Mouse (Mus musculus): ENCODE results near the gene Ccdc28a. TPM values are rescaled to one million over a fixed set of nuclear protein-coding genes. Genes with fewer than 3 reads are reported as not detected.

Ccdc28a gene
- polyA plus RNA-seq, 1 experiment from 2014 or later, result 7.7 TPM

- Histone ChIP-seq H3K27ac (replicated peaks) (no peak overlapping the region), H3K4me2 (no peak overlapping the region), H3K9ac (replicated peaks) (no peak overlapping the region), H3K9me3 (replicated peaks) (no peaks in the 10 kb centered on the region), H3K36me3 (no peaks in the 10 kb centered on the region), H3K4me3 (replicated peaks) (no peak overlapping the region), H3K4me1 (no peaks in the 10 kb centered on the region), H3K27me3 (replicated peaks) (no peaks in the 10 kb centered on the region)
- no peak for ATAC-seq (ENCODE audit: low FRiP score)
- WGBS, result 87% methylated on average over 4 of the region's 4 CpGs
Observed at GRCm38 (mm10) chr10:18213373-18213772, 21.4 kb downstream of the Ccdc28a start.

DNA sequence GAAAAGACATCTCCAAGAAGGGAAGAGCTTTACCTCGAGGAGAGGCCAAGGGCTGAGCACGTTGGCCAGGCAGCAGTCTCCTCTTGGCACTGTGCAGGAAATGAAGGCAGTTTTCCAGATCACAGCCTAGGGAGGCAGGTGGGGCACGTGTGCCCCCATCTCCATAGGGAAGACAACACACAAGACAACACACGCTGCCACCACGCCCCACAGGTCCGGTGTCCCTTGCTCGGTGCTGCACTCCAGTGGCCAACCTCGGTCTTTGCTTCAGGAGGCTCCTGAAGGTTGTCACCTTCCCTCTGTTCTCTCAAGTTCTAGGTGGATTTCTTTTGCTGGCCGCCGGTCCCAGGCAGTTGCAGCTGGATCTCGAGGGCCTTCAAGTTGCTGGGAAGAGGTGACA, 24.1 kb downstream of the Ccdc28a start, which contains the start of gene Ect2l:
Gene Ect2l (minus strand): TSS at position 165 of the 400 bp plus-strand sequence.
- peak within 1 kb of the TSS; percentile 31; the same call in 1 of the 2 replicates for H3K4me2 ChIP-seq
- H3K4me3 ChIP-seq (replicated peaks), result no peak within 1 kb of the TSS
- no peaks in the 10 kb centered on the region for H3K9me3 ChIP-seq (replicated peaks)
- H3K4me1 ChIP-seq, result no peaks in the 10 kb centered on the region
- no peak within 1 kb of the TSS for H3K9ac ChIP-seq (replicated peaks)
- WGBS, result 15% methylated on average over 11 of the region's 11 CpGs
- H3K36me3 ChIP-seq, result no peaks in the 10 kb centered on the region
- H3K27me3 ChIP-seq (replicated peaks), result no peaks in the 10 kb centered on the region
- ATAC-seq (ENCODE audit: low FRiP score), result no peak
- H3K27ac ChIP-seq (replicated peaks), result no peak within 1 kb of the TSS

GRCm38 (mm10) chr10:18210119-18210518, 24.7 kb downstream of the Ccdc28a start:
- Histone ChIP-seq H3K4me1 (no peaks in the 10 kb centered on the region), H3K27ac (replicated peaks) (no peak overlapping the region), H3K36me3 (no peaks in the 10 kb centered on the region), H3K4me3 (replicated peaks) (no peak overlapping the region), H3K9me3 (replicated peaks) (no peaks in the 10 kb centered on the region), H3K4me2 (no peak overlapping the region), H3K27me3 (replicated peaks) (no peaks in the 10 kb centered on the region), H3K9ac (replicated peaks) (no peak overlapping the region)
- ATAC-seq (ENCODE audit: low FRiP score), result no peak
- 79% methylated on average over 6 of the region's 6 CpGs for WGBS

DNA sequence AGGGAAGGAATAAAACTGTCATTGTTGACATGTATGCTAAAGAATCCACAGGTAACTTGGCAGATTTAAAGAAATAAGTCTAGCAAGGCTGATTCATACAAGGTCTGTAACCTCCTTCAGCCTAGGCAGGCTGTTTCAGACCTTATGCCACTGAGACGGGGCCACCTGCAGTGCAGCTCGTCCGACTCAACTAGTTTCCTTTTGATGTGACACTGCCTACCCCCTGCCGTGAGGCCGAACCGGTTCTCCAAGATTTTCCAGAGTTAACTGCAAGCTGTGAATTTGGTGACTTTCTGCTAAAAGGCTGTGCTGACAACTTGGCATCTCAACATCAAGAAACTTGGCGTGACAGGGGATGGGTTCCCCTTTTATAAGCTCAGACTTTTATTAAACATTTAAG, 30.7 kb downstream of the Ccdc28a start:
- 17% methylated on average over 7 of the region's 7 CpGs for WGBS
- Histone ChIP-seq H3K27me3 (replicated peaks) (no peaks in the 10 kb centered on the region), H3K36me3 (no peaks in the 10 kb centered on the region), H3K4me2 (no peak overlapping the region), H3K4me1 (no peaks in the 10 kb centered on the region), H3K9me3 (replicated peaks) (no peaks in the 10 kb centered on the region), H3K27ac (replicated peaks) (no peak overlapping the region), H3K9ac (replicated peaks) (no peak overlapping the region), H3K4me3 (replicated peaks) (no peak overlapping the region)
- ATAC-seq (ENCODE audit: low FRiP score), result no peak

GRCm38 (mm10) chr10:18202401-18202800, 32.4 kb downstream of the Ccdc28a start:
- no peak overlapping the region for H3K27ac ChIP-seq (replicated peaks)
- H3K27me3 ChIP-seq (replicated peaks), result no peaks in the 10 kb centered on the region
- H3K36me3 ChIP-seq, result no peaks in the 10 kb centered on the region
- no peak overlapping the region for H3K9ac ChIP-seq (replicated peaks)
- no peaks in the 10 kb centered on the region for H3K4me1 ChIP-seq
- H3K4me2 ChIP-seq, result no peak overlapping the region
- 78% methylated on average over 3 of the region's 3 CpGs for WGBS
- no peak overlapping the region for H3K4me3 ChIP-seq (replicated peaks)
- no peak for ATAC-seq (ENCODE audit: low FRiP score)
- no peaks in the 10 kb centered on the region for H3K9me3 ChIP-seq (replicated peaks)

DNA sequence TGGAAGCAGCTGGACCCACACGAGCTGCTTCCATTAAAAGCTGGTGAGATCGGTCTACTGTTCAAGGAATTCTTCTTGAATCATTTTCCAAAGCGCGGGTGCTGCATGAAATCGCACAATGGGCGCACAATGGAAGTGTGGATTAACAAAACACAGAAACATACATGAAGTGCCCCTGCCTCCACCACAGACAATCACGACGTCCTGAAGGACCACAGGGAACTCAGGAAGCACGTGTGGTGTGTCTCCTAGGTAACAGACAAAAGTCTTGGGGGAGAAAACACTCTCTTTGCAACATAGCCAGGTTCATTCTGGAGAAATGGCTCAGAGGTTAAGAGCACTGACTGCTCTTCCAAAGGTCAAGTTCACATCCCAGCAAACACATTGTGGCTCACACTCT, 34.1 kb downstream of the Ccdc28a start:
- 66% methylated on average over 9 of the region's 9 CpGs for WGBS
- H3K27me3 ChIP-seq (replicated peaks), result no peaks in the 10 kb centered on the region
- no peak for ATAC-seq (ENCODE audit: low FRiP score)

DNA sequence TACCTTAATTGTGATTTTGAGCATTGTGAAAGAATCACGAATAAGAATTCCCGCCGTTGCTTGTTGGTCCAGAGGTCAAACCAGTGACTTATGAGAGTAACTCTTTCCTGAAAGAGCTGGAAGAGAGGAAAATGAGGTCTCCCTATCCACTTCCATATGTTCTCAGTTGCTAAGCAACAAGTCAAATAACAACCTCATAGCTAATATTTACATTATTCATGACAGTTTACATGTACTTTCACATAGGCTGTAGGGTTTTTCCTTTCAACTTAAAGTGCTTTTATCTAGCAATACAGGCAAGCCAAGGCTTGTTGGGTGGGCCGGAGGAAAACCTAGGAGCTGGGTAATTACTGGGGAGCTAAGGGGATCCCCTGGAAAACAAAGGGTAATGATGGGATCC, 34.9 kb downstream of the Ccdc28a start:
- H3K4me3 ChIP-seq (replicated peaks), result no peak overlapping the region
- H3K4me1 ChIP-seq, result no peaks in the 10 kb centered on the region
- WGBS, result 86% methylated on average over 4 of the region's 4 CpGs
- no peaks in the 10 kb centered on the region for H3K36me3 ChIP-seq
- H3K4me2 ChIP-seq, result no peak overlapping the region
- no peak overlapping the region for H3K9ac ChIP-seq (replicated peaks)
- no peaks in the 10 kb centered on the region for H3K27me3 ChIP-seq (replicated peaks)
- ATAC-seq (ENCODE audit: low FRiP score), result no peak
- no peaks in the 10 kb centered on the region for H3K9me3 ChIP-seq (replicated peaks)
- no peak overlapping the region for H3K27ac ChIP-seq (replicated peaks)

More for the DNA sequence above, 34.1 kb downstream of the Ccdc28a start:
- H3K9me3 ChIP-seq (replicated peaks), result no peaks in the 10 kb centered on the region
- H3K4me2 ChIP-seq, result no peak overlapping the region
- H3K36me3 ChIP-seq, result no peaks in the 10 kb centered on the region
- H3K4me3 ChIP-seq (replicated peaks), result no peak overlapping the region
- no peak overlapping the region for H3K9ac ChIP-seq (replicated peaks)
- H3K27ac ChIP-seq (replicated peaks), result no peak overlapping the region
- H3K4me1 ChIP-seq, result no peaks in the 10 kb centered on the region

DNA sequence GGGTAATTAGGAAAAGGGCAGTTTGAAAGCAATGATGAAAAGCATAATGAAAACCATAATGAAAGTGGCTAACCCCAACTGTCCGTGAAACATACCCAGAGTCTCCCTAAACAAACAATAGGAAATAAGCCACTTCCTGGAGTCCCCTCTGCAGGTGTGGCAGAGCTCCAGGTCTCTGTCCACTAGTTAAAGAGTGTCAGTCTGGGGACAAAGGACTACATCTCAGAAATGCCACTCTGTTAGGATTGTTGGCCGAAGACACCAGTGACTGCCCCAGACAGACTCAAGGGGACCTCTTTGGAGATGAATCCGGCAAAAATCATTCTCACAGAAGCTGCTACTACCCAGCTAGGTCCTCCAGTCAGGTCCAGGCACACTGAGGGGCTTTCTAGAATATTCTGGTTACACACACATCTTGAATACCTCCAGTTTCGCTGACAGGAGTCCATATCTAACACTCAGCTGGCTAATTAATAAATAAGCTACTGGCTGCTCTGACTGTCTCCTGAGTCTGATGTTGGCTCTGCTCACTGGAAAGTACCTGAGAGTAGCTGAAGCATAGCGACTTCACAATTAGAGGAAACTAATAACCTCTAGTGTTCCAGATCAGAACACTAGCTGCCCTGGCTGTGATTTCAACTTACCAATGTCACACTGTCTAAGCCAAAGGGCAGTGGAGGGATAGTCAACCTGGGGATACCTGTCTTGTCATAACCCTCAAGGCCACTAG, 36.3 kb downstream of the Ccdc28a start:
- Histone ChIP-seq H3K9me3 (replicated peaks) (no peaks in the 10 kb centered on the region), H3K9ac (replicated peaks) (no peak overlapping the region), H3K4me1 (no peaks in the 10 kb centered on the region), H3K4me3 (replicated peaks) (no peak overlapping the region), H3K27ac (replicated peaks) (no peak overlapping the region), H3K36me3 (no peaks in the 10 kb centered on the region), H3K4me2 (no peak overlapping the region), H3K27me3 (replicated peaks) (no peaks in the 10 kb centered on the region)
- WGBS, result 85% methylated on average over 5 of the region's 5 CpGs
- no peak for ATAC-seq (ENCODE audit: low FRiP score)

GRCm38 (mm10) chr10:18197206-18197979, 37.4 kb downstream of the Ccdc28a start:
- 0 out of 2 replicates have a peak, but pooled peaks have one; percentile 61 for ATAC-seq (ENCODE audit: low FRiP score)
- H3K4me3 ChIP-seq (replicated peaks), result 0 out of 2 replicates have a peak overlapping the region, but pooled peaks have one; percentile 9
- H3K9me3 ChIP-seq (replicated peaks), result no peaks in the 10 kb centered on the region

DNA sequence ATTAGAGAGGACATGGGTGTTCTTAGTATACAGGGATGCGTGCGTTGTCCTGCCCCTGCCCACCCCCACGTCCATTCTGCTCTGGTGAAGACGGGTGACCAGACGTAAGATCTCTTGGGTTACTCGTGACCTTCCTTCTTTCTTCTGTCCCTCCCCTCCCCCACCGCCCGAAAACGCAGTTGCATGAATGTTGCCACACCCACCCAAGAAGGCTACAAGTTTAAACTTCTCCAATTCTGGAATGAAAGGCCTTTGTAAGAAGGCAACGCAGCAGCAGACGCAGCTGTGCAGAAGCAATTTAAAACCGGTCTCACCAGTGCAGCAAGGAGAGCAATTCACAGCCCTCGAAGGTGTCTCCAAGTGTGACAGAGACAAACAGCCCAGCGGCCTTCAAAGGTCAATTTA, 40.1 kb downstream of the Ccdc28a start:
- Histone ChIP-seq H3K36me3 (no peaks in the 10 kb centered on the region), H3K4me1 (no peaks in the 10 kb centered on the region), H3K27me3 (replicated peaks) (no peaks in the 10 kb centered on the region), H3K9ac (replicated peaks) (no peak overlapping the region), H3K27ac (replicated peaks) (no peak overlapping the region), H3K4me3 (replicated peaks) (no peak overlapping the region), H3K9me3 (replicated peaks) (no peaks in the 10 kb centered on the region), H3K4me2 (no peak overlapping the region)
- 58% methylated on average over 14 of the region's 14 CpGs for WGBS
- no peak for ATAC-seq (ENCODE audit: low FRiP score)

More at GRCm38 (mm10) chr10:18197206-18197979, 37.4 kb downstream of the Ccdc28a start:
- Histone ChIP-seq H3K27ac (replicated peaks) (no peak overlapping the region), H3K4me1 (no peaks in the 10 kb centered on the region), H3K36me3 (no peaks in the 10 kb centered on the region), H3K9ac (replicated peaks) (no peak overlapping the region), H3K4me2 (peak overlapping the region; percentile 52), H3K27me3 (replicated peaks) (no peaks in the 10 kb centered on the region)
- WGBS, result 60% methylated on average over 14 of the region's 14 CpGs

DNA sequence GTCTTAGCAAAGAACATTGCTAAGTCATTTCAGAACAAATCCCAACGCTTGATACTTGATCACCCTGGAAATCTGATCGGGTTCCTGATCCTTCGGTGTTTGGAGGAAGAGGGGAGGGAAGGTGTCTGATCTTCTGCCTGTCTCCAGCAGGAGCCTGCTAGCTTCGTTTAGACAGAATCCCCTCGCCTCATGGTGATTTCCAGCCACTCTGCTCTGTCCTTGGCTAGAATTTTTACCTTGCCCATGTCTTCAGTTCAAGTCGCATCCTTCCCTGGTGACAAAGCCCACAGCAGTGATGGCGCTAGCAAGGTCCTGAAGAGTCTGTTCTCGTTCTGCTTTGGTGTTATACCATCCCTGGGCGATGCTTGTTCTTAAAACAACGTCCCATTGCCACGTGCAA, 40.6 kb downstream of the Ccdc28a start:
- ATAC-seq (ENCODE audit: low FRiP score), result no peak
- H3K36me3 ChIP-seq, result no peaks in the 10 kb centered on the region
- WGBS, result 89% methylated on average over 11 of the region's 11 CpGs

DNA sequence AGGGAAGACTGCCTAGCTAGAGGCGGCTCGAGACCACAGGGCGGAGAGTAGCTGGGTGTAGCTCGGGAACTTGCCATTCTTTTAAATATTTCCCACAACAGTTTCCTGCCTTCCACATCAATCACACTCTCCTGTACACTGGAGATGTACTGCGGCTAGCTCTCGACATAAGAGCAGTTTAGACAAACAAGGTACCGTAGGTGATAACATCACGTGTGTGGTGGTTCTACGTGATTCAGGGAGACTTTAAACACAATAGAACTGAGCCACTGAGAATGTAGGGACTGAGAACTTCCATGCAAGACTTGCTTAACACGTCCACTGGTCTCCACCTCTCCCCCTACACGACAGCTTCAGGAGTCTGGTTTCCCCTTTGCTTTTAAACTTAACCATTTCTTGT, 41.6 kb downstream of the Ccdc28a start:
- H3K36me3 ChIP-seq, result no peaks in the 10 kb centered on the region
- no peaks in the 10 kb centered on the region for H3K4me1 ChIP-seq
- ATAC-seq (ENCODE audit: low FRiP score), result no peak
- no peak overlapping the region for H3K27ac ChIP-seq (replicated peaks)
- H3K4me3 ChIP-seq (replicated peaks), result no peak overlapping the region
- WGBS, result 87% methylated on average over 11 of the region's 11 CpGs
- H3K9ac ChIP-seq (replicated peaks), result no peak overlapping the region
- no peaks in the 10 kb centered on the region for H3K27me3 ChIP-seq (replicated peaks)
- H3K9me3 ChIP-seq (replicated peaks), result no peaks in the 10 kb centered on the region
- no peak overlapping the region for H3K4me2 ChIP-seq

More for the DNA sequence above, 40.6 kb downstream of the Ccdc28a start:
- H3K27me3 ChIP-seq (replicated peaks), result no peaks in the 10 kb centered on the region
- H3K4me2 ChIP-seq, result no peak overlapping the region
- no peak overlapping the region for H3K27ac ChIP-seq (replicated peaks)
- no peaks in the 10 kb centered on the region for H3K4me1 ChIP-seq
- H3K4me3 ChIP-seq (replicated peaks), result no peak overlapping the region
- H3K9me3 ChIP-seq (replicated peaks), result no peaks in the 10 kb centered on the region
- no peak overlapping the region for H3K9ac ChIP-seq (replicated peaks)

Data from neural tube, embryonic 15.5 days (tissue).